Mouse (Mus musculus) left cerebral cortex, postnatal 4 days (tissue): ENCODE data around the gene Slc27a2. TPM values are rescaled to one million over a fixed set of nuclear protein-coding genes. Genes with fewer than 3 reads are reported as not detected.
"Not testable (repeated sequence)": the region's sequence is repeated elsewhere in the genome, so short reads cannot be mapped to it uniquely, and the experiment has no call there.

Experiments used
- DNase-seq: peaks from one replicate; pipeline ENCODE4 v3.0.0-alpha.2; 2022
- intact Hi-C: fragments of 180-260 bp; cut with DNase I; formaldehyde crosslinking; loops from one replicate; pipeline ENCODE4 v1.15.1; 2025
- total RNA-seq, 2 experiments: library from RNA; stranded (reverse); gene quantifications; 2 replicates each; pipeline ENCODE4 v1.2.3; 2021

Gene Slc27a2
- 1 to 10 TPM; 3.5 to 3.6 TPM for total RNA-seq

DNA sequence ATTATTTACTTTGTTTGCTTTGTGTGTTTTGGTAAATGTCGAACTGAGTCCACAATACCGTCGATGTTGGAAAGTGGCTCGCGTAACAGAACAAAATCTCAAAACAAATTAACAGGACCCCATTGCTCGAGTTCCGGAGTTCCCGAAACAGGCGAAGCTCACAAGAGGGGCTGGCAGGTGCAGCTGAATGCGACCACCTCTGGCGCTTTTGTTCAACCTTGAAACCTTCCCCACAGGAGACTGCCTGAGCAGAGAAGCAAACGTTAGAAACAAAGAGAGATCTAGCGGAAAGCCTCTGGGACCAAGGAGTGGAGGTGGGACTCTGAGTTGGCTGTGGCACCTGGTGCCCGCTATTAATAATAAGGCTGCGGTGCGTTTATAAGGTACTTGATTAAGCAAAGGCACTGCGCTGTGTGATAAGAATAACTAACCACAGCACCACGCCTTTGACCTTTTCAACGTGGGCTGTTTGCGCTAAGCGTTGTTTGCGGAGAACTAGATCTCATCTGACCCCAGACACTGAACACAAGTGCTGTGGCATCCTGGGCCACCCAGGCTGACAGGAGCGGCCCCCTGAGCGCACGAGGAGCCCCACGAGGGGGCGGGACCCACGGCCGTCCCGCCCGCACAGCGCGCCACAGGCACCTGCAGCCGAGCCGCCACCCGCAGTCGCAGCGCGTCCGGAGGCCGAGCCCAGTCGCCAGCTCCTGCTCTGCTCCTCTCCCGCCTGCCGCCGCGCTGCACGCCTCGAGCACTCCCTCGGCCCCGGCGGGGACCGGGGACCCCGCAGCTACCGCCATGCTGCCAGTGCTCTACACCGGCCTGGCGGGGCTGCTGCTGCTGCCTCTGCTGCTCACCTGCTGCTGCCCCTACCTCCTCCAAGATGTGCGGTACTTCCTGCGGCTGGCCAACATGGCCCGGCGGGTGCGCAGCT, at the start of gene Slc27a2:
TSS of gene Slc27a2 (plus strand) at position 51 of the 934 bp plus-strand sequence.
- peak; percentile 17 for DNase-seq

DNA sequence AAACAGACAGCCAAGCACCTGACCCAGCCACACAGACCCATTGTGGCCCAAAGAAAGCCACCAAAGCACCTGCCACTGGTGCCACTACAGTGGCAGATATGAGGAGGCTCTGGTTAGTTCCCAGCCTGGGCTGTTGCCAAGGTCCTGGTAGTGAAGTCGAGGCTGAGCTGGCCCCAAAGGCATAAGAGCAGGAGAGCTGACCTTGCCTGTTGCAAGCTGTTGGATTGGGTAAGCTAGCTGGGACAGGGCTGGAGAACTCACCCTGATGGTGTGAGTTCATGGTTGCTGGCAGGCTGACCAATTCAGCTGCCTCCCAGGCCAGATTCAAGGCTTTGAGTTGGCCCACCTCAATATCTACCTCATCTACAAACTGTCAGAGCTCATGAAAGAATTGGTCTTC, 47.1 kb upstream of the Slc27a2 start:
- DNase-seq = no peak
- intact Hi-C loops = no loop called here

More for the DNA sequence above, at the start of gene Slc27a2:
- intact Hi-C loops = no loop called here

- no peak for DNase-seq
- intact Hi-C loops = no loop called here
These were observed 44.7 kb upstream of the Slc27a2 start for GRCm38 (mm10) chr2:126507477-126507876.

- intact Hi-C loops = no loop called here
- DNase-seq = no peak
These were observed 44.0 kb upstream of the Slc27a2 start for GRCm38 (mm10) chr2:126508228-126508627.

DNA sequence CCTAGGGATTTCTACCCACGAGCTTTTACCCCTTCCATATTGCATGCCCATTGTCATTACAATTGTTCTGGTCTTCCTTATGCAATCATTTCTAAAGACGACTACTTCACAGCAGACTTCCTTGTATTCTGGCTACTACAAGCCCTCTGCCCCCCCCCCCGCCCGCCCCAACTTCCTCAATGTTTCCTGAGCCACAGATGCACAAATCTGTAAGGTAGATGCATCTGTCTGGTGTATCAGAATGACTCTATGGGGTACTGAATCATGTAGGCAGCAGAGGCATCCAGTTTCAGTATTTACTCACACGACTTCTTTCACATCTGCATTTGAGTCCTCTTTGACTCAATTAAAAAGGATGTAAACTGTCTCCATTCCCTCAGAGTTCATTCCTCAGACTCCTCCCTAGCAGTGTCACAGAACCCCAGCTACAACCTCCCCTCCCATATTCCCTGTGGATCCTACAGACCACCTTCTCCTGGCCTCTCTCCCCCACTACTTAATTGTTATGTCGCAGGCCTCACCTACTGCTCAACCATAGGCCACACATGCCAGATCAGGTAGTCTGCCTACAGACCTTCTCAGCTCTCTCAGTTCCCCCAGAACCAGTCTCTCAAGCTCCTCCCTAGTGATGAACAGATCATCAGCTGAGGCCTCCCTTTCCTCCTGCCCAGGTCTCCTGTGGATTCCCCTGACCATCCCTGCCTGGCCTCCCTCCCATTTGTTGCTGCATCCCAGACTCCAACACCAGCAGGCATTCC, 37.0 kb upstream of the Slc27a2 start:
- intact Hi-C loops = loop anchor here (5.0 kb wide), 1 partner anchor 623 kb away; no protein-coding TSS in a partner anchor
- DNase-seq = no peak

GRCm38 (mm10) chr2:126519872-126520581, 32.2 kb upstream of the Slc27a2 start:
- intact Hi-C loops = loop anchor here (5.0 kb wide), 2 partner anchors 628 to 1258 kb away; no protein-coding TSS in a partner anchor
- DNase-seq = peak; percentile 66

DNA sequence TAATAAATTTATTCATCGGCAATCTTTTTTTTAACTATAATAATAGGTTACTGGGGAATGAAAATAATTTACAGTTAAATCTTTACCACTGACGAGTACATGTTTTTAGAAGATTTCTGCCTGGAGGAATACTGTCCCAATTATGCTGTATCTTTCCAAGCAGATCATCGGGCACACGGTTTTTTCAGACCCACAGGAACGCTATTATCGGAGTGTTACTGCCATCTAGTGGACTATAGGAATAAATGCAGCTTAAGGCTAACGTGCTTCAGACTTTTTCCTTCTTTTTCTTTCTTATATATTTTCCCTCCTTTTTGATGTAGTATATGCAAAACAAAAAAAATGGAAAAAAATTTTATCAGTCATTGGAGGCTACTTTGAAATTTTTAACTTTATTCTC, 31.4 kb upstream of the Slc27a2 start:
- DNase-seq = no peak
- intact Hi-C loops = loop anchor here (5.0 kb wide), 1 partner anchor 1259 kb away; no protein-coding TSS in a partner anchor

- intact Hi-C loops = loop anchor here (5.0 kb wide), 1 partner anchor 1259 kb away; no protein-coding TSS in a partner anchor
- DNase-seq = no peak
These were observed 30.7 kb upstream of the Slc27a2 start for GRCm38 (mm10) chr2:126521471-126521870.

DNA sequence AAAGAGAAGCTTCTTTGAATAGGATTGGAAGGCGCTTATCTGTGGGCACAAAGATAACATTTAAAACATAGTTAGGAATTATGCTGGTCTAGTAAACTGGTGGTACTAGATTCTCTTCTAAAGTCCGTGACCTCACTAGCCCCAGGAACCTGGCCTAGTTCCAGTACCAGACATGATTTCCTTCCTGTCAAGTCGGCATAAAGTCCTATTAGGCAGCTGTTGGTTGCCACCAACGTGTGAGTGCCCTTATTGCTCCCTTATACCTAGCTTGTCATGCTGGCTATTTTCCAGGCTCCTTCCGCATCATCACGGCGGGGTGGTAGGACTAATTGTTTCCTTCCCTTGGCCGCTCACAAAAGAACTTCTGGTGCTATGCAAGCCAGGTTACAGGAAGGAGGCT, 30.2 kb upstream of the Slc27a2 start:
- intact Hi-C loops = loop anchor here (5.0 kb wide), 1 partner anchor 1260 kb away; no protein-coding TSS in a partner anchor
- DNase-seq = peak; percentile 12

DNA sequence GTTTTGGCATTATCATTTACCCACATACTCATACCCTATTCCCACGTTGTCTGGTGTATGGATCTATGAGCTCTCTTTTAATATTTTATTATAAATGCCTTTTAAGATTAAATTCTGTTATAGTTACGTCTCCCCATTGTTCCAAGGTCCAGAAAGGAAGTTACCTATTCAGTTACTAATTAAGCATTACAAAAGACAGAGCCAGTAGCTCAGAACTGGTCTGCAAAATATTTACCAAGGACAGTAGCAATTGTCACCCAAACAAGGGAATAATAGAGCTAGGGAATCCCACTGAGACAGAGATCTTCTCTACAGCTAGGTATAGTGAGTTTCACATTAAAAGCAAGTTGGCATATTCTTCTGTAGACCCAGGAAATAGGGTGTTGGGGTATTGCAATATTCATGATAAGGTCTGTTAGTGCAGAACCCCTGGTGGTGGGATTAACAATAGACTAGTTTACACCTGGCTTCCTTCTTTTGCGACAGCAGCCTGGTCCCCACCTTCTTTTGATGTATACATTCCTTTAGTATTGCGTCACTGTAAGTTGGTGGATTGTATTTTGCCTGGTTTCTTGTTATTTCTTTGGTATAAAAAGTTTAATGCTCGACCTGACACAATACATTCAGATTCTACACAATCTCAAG, 29.0 kb upstream of the Slc27a2 start:
- not testable (repeated sequence) for DNase-seq
- intact Hi-C loops = loop anchor here (5.0 kb wide), 1 partner anchor 1261 kb away; no protein-coding TSS in a partner anchor

- DNase-seq = no peak
- intact Hi-C loops = loop anchor here (5.0 kb wide), 1 partner anchor 1262 kb away; no protein-coding TSS in a partner anchor
These were observed 27.9 kb upstream of the Slc27a2 start for GRCm38 (mm10) chr2:126524271-126524670.

GRCm38 (mm10) chr2:126527461-126527860, 24.7 kb upstream of the Slc27a2 start:
- intact Hi-C loops = no loop called here
- no peak for DNase-seq

DNA sequence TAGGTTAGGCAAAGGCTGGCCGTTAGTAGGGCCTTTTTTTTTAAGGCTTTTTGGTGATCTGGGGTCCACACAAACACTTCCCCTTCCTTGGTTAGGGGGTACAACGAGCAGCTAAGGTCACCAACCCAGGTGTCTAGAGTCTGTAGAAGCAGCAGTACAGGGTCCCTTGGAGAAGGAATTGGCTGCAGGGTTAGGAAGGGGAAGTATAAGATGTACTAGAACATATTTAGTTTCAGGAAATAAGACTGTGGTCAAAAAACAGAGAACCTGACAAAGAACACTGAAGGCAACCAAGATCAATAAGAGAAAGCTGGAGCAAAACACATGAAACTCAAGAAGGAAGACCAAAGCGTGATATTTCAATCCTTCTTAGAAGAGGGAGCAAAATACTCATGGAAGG, 21.6 kb upstream of the Slc27a2 start:
- DNase-seq = no peak
- intact Hi-C loops = no loop called here

- intact Hi-C loops = no loop called here
- DNase-seq = no peak
These were observed 14.6 kb upstream of the Slc27a2 start for GRCm38 (mm10) chr2:126537654-126538053.

- intact Hi-C loops = no loop called here
- no peak for DNase-seq
These were observed 11.7 kb upstream of the Slc27a2 start for GRCm38 (mm10) chr2:126540390-126540925.

DNA sequence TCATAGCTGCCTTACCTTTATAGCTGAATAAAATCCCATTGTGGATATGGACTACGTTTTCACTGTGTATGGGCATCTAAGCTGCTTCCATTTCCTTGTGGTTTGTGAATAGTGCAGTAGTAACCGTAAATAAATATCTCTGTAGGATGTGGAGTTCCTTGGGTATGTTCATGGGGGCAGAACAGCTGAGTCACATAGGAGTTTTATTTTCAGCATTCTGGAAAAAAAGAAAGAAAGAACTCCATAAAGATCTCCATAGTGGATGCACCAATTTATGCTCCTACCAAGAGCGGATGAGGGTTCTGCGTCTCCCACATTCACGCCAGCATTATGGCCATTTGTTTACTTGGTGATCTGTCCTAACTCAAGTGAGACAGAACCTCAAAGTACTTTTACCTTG, 10.0 kb upstream of the Slc27a2 start:
- intact Hi-C loops = no loop called here
- DNase-seq = no peak

- intact Hi-C loops = no loop called here
- DNase-seq = no peak
These were observed 6.9 kb upstream of the Slc27a2 start for GRCm38 (mm10) chr2:126545297-126545696.

- DNase-seq = no peak
- intact Hi-C loops = no loop called here
These were observed 5.8 kb upstream of the Slc27a2 start for GRCm38 (mm10) chr2:126546392-126546791.

DNA sequence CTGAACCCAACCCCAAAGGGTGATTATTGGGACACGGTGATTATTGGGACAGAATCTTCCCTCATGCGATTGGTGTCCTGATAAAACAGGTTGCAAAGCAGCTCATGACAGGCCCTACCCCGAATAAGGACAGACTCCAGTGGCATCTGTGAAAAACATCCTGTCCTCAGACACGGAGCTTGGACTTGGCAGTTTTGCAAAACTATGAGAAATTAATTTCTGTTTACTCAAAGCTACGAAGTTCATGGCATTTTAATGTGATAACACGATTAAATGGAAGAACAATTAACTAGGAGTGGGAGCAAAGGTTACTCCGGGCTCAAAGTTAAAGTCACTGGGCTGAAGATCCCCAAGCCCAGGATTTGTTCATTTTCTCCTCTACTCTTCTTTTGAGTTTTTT, 2.5 kb upstream of the Slc27a2 start:
- intact Hi-C loops = no loop called here
- no peak for DNase-seq
